Mouse (Mus musculus): ENCODE results near the gene Olfr434.
"Not testable (repeated sequence)": the region's sequence is repeated elsewhere in the genome, so short reads cannot be mapped to it uniquely, and the experiment has no call there.

The Olfr434 gene

DNA sequence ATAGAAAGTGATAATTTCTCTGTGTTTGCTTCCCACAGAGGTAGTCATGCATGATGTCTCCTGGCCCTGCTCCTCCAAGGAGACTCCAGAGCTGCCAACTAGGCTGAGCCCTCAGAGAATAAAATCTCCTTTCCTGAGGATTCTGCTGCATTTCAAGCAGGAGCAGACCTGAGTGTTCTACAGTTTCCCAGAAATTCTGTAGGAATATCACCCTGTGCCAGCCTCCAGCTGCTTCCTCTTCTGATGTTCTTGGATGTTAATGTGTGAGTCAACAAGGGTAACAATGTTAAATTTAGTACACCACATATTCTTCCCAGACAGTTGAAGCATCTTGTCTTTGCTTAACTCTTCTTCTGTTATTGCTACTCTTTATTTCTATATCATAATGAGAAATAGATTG is at the start of gene Olfr434:
Gene Olfr434 (plus strand): TSS at position 149 of the 400 bp plus-strand sequence.
- DNase-seq (ENCODE audit: low read depth, low spot score): not testable (repeated sequence)

- no peak for DNase-seq (ENCODE audit: low read depth, low spot score)
Observed at GRCm38 (mm10) chr6:43167246-43167645, 45.6 kb upstream of the Olfr434 start.

- no peak for DNase-seq (ENCODE audit: low read depth, low spot score)
Observed at GRCm38 (mm10) chr6:43171840-43172239, 41.0 kb upstream of the Olfr434 start, which contains the start of gene Olfr13. Olfr13 (plus strand) TSS chr6:43172140.

GRCm38 (mm10) chr6:43178129-43178528 is 34.7 kb upstream of the Olfr434 start:
- DNase-seq (ENCODE audit: low read depth, low spot score): no peak

DNA sequence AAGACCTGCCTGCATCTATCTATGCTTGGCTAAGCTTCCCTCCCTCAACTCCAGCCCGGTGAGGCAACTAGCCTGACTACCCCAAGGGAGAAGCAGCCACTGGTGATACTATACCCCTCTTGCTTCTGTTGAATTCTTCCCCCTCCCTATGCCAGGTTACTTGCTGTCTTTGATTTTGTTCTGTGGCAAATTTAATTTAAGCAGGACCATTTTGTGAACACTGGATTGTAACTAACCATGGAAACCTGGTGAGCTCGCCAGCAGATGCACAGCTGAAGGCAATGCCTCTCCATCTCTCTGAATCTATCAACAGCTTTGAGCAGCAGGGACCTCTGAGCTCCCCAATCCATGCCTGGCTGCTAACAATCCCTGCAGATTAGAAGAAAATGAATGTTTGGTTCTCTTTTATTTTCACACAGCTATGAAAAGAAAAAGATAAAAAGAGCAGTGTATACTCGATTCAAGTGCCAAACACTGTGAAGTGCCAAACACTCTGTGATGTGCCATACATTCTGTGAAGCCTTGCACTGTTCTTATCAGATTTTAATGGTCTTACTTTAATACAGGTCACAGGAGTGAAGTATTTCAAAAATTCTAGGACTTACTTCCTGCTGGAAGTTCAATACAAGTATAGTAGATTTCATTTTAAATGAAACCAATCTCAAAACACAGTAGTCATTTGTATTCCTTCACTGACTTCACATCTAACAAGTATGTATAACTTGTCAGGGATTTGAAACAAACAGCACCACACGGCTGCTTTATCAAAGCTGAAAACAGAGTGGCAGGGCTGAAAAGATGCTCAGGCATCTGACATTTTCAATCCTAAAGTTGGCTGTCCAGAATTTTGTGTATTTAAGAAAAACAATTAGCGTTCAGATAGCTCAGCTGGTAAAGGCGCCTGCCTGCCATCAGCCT is 34.0 kb upstream of the Olfr434 start:
- no peak for DNase-seq (ENCODE audit: low read depth, low spot score)

- DNase-seq (ENCODE audit: low read depth, low spot score): no peak
Observed at GRCm38 (mm10) chr6:43190986-43191385, 21.8 kb upstream of the Olfr434 start.

DNA sequence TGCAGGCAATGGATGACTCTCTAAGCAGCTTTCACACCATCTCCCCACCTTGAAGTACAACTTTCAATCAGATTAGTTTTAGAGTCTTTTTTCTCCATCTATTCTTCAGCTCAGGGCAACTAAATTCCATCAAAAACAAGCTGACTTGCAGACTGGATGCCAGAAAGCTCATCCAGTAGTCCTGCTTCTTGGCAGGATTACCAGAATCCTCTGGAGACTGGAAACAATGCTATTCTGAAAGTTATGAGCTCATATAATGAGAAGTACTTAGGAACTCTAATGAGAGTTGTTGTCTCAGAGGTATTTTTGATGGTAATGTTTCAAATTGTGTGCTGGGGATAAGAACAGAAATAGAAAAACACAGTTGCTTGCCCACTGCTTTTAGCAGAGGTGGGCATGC is 16.0 kb upstream of the Olfr434 start, which contains the start of gene Olfr435:
Gene Olfr435 (plus strand): TSS at position 366 of the 400 bp plus-strand sequence.
- DNase-seq (ENCODE audit: low read depth, low spot score): no peak

DNA sequence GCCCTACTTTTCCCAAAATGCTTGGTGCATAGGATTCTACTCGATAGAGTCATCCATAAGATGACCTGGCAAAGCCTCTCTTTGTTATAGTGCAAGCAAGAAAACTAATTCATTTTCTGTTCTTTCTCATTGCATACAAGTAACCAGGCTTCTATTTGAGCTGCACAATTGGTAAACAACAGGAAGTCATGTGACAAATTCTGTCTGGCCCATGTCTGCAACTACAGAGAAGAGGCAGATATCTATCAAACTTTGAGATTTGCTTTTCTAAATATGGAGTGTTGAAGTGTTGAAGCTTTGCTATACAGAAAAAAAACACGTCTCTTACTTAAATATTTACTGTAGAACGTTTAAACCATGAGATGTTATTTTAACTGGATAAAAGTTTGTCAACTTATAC is 14.7 kb upstream of the Olfr434 start:
- DNase-seq (ENCODE audit: low read depth, low spot score): no peak

GRCm38 (mm10) chr6:43202786-43203185 is 10.0 kb upstream of the Olfr434 start:
- no peak for DNase-seq (ENCODE audit: low read depth, low spot score)

- peak; percentile 72 for DNase-seq (ENCODE audit: low read depth, low spot score)
Observed at GRCm38 (mm10) chr6:43205355-43205754, 7.5 kb upstream of the Olfr434 start.

DNA sequence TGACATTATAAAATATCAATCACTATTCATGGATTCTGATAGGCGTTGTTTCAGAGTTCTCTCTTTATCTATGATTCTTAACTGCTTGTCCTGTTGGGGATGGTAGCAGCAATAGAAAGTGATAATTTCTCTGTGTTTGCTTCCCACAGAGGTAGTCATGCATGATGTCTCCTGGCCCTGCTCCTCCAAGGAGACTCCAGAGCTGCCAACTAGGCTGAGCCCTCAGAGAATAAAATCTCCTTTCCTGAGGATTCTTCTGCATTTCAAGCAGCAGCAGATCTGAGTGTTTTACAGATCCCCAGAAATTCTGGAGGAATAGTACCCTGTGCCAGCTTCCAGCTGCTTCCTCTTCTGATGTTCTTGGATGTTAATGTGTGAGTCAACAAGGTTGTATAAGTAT is 18.4 kb downstream of the Olfr434 start, which contains the start of gene Olfr47:
Gene Olfr47 (plus strand): TSS at position 275 of the 400 bp plus-strand sequence.
- not testable (repeated sequence) for DNase-seq (ENCODE audit: low read depth, low spot score)

GRCm38 (mm10) chr6:43242061-43242460 is 29.2 kb downstream of the Olfr434 start:
- DNase-seq (ENCODE audit: low read depth, low spot score): peak; percentile 35

DNA sequence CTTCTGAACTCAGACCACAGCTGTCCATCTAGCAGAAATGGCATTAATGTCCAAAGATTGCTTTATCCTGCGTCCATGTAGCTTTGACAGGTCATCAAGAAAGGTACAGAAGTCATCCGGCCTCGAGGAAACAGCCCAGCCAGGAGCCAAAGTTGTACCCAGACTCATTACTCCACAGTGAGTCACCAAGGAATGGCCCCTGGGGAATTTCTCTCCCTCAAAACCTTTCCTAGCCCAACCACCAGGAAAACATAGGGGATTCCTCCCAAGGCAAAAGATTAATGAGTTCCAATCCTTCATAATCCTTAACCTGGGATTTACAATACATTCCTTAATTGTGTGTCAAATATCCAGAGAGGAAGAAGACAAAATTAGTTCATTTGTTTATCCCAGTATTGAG is 34.6 kb downstream of the Olfr434 start:
- DNase-seq (ENCODE audit: low read depth, low spot score): no peak

DNA sequence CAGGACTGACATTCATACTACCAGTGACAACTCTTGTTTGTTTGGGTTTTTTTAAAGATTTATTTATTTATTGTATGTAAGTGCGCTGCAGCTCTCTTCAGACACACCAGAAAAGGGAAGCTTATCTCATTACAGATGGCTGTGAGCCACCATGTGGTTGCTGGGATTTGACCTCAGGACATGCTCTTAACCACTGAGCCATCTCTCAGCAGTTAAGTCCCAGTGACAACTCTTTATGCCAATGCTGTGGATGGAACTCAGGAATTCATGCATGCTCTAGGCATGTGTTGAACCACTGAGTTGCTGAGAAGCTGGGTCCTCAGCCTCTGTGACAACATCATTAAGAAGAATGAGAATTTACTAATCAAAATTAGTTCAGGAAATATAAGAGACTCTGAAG is 40.2 kb downstream of the Olfr434 start:
- no peak for DNase-seq (ENCODE audit: low read depth, low spot score)

DNA sequence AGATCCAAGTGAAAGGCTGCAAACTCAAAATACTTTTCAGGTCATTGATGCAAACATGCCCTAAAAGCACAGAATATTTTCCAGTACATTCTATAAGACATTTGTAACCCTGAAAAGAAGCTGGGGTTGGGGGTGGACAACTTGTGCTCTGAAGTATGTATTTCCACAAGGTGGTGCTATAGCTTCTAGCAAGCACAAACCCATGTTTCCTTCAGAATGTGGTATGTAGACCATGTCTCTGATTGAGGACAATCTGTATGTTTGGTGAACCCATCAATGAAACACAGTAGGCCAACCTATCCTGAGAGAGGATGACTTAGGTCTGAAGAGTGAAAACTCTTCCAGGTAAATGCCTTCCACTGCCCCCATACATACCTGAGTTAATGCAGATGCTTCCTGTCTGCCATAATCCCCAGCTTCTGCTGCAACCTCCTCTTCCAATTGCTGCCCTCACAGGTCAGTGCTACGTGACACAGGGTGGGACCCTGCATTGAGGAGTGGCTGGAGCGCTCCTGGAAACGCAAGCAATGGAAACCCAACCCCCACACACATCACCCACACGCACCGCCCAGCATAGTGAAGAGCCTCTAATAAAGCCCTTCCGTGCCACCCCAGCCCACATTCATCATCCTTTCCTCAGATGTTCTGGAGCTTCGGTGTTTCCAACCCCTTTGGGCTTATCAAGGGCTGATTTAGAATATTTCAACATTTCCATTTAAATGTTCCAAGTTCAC is 41.5 kb downstream of the Olfr434 start:
- peak; percentile 19 for DNase-seq (ENCODE audit: low read depth, low spot score)

GRCm38 (mm10) chr6:43260756-43261155 is 47.9 kb downstream of the Olfr434 start:
- DNase-seq (ENCODE audit: low read depth, low spot score): no peak

- DNase-seq (ENCODE audit: low read depth, low spot score): peak; percentile 47
Observed at GRCm38 (mm10) chr6:43265363-43266041, 52.7 kb downstream of the Olfr434 start, which contains the start of gene Arhgef5. Arhgef5 (plus strand) TSS chr6:43265582.

DNA sequence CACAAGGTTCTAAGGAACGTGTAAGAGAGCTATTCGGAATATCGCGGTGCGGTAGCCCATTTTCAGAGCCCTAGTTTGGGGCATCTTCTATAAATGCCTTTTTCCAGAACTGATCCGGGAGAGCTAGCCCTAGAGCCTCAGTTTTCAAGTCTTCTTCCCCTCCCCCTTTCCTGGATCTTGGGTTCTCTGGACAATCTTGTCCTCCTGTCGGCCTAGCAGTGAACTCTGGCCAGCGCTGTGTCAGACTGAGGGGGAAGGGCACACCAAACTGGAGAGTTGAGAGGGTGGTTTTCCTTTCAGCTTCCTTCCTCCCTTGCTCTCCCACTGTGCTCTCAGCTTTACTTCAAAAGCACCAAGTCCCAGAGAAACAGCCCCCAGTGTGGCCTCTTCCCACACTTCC is 53.5 kb downstream of the Olfr434 start:
- peak; percentile 27 for DNase-seq (ENCODE audit: low read depth, low spot score)

Measured in R1 (cell line).